Mouse (Mus musculus): ENCODE data around the gene Zbtb8os.

Zbtb8os gene

GRCm38 (mm10) chr4:129335216-129336074, at the start of gene Zbtb8os, which contains the start of gene Rbbp4:
Gene Zbtb8os, plus strand, starts transcription at chr4:129335695.
Gene Rbbp4, minus strand, starts transcription at chr4:129335370.
- in situ Hi-C loops (cut with MboI; ENCODE audit: unreplicated experiment in 2 of 2): no loop called here

- in situ Hi-C loops (cut with MboI; ENCODE audit: unreplicated experiment in 2 of 2): no loop called here
These were observed 49.4 kb upstream of the Zbtb8os start for GRCm38 (mm10) chr4:129286001-129286682.

GRCm38 (mm10) chr4:129286683-129287471, 48.6 kb upstream of the Zbtb8os start:
- in situ Hi-C loops (cut with MboI; ENCODE audit: unreplicated experiment in 2 of 2): no loop called here

GRCm38 (mm10) chr4:129287472-129287981, 48.0 kb upstream of the Zbtb8os start, which contains the start of gene Sync:
Gene Sync, plus strand, starts transcription at chr4:129287617.
- in situ Hi-C loops (cut with MboI; ENCODE audit: unreplicated experiment in 2 of 2): no loop called here

- in situ Hi-C loops (cut with MboI; ENCODE audit: unreplicated experiment in 2 of 2): no loop called here
These were observed 47.4 kb upstream of the Zbtb8os start for GRCm38 (mm10) chr4:129288067-129288466.

- in situ Hi-C loops (cut with MboI; ENCODE audit: unreplicated experiment in 2 of 2): no loop called here
These were observed 45.8 kb upstream of the Zbtb8os start for GRCm38 (mm10) chr4:129289671-129290070.

- in situ Hi-C loops (cut with MboI; ENCODE audit: unreplicated experiment in 2 of 2): no loop called here
These were observed 42.7 kb upstream of the Zbtb8os start for GRCm38 (mm10) chr4:129292831-129293230.

- in situ Hi-C loops (cut with MboI; ENCODE audit: unreplicated experiment in 2 of 2): no loop called here
These were observed 41.8 kb upstream of the Zbtb8os start for GRCm38 (mm10) chr4:129293702-129294101.

- in situ Hi-C loops (cut with MboI; ENCODE audit: unreplicated experiment in 2 of 2): no loop called here
These were observed 40.3 kb upstream of the Zbtb8os start for GRCm38 (mm10) chr4:129295188-129295587.

- in situ Hi-C loops (cut with MboI; ENCODE audit: unreplicated experiment in 2 of 2): no loop called here
These were observed 39.4 kb upstream of the Zbtb8os start for GRCm38 (mm10) chr4:129296066-129296465.

GRCm38 (mm10) chr4:129297724-129298123, 37.8 kb upstream of the Zbtb8os start:
- in situ Hi-C loops (cut with MboI; ENCODE audit: unreplicated experiment in 2 of 2): no loop called here

- in situ Hi-C loops (cut with MboI; ENCODE audit: unreplicated experiment in 2 of 2): no loop called here
These were observed 36.4 kb upstream of the Zbtb8os start for GRCm38 (mm10) chr4:129299121-129299520.

GRCm38 (mm10) chr4:129303401-129303800, 32.1 kb upstream of the Zbtb8os start:
- in situ Hi-C loops (cut with MboI; ENCODE audit: unreplicated experiment in 2 of 2): no loop called here

GRCm38 (mm10) chr4:129303816-129304215, 31.7 kb upstream of the Zbtb8os start:
- in situ Hi-C loops (cut with MboI; ENCODE audit: unreplicated experiment in 2 of 2): no loop called here

GRCm38 (mm10) chr4:129304306-129304705, 31.2 kb upstream of the Zbtb8os start:
- in situ Hi-C loops (cut with MboI; ENCODE audit: unreplicated experiment in 2 of 2): no loop called here

- in situ Hi-C loops (cut with MboI; ENCODE audit: unreplicated experiment in 2 of 2): no loop called here
These were observed 27.6 kb upstream of the Zbtb8os start for GRCm38 (mm10) chr4:129307936-129308335.

- in situ Hi-C loops (cut with MboI; ENCODE audit: unreplicated experiment in 2 of 2): no loop called here
These were observed 21.6 kb upstream of the Zbtb8os start for GRCm38 (mm10) chr4:129313886-129314285.

- in situ Hi-C loops (cut with MboI; ENCODE audit: unreplicated experiment in 2 of 2): no loop called here
These were observed 14.6 kb upstream of the Zbtb8os start for GRCm38 (mm10) chr4:129320876-129321275.

- in situ Hi-C loops (cut with MboI; ENCODE audit: unreplicated experiment in 2 of 2): no loop called here
These were observed 13.5 kb upstream of the Zbtb8os start for GRCm38 (mm10) chr4:129322042-129322441.

GRCm38 (mm10) chr4:129323491-129323890, 12.0 kb upstream of the Zbtb8os start:
- in situ Hi-C loops (cut with MboI; ENCODE audit: unreplicated experiment in 2 of 2): no loop called here

- in situ Hi-C loops (cut with MboI; ENCODE audit: unreplicated experiment in 2 of 2): no loop called here
These were observed 10.7 kb upstream of the Zbtb8os start for GRCm38 (mm10) chr4:129324756-129325155.

All from v-Abl transformed pro-B cells (cell line).